Mouse (Mus musculus) ES-E14 (cell line): Measurements from ENCODE around the gene Olfr1475. TPM values are rescaled to one million over a fixed set of nuclear protein-coding genes. Genes with fewer than 3 reads are reported as not detected.

Experiments
- total RNA-seq: library from RNA; depleted of rRNA; stranded (reverse); fragments of 300-350 nt; gene quantifications from 2 replicates; pipeline ENCODE4 v1.2.3, GENCODE M21; 2012; rRNA removed

The Olfr1475 gene
- total RNA-seq, 1 experiment: not detected

Other genes starting within 250 kb of the Olfr1475 start
- gene Olfr1463, start 248.9 kb downstream of the Olfr1475 start, total RNA-seq: not detected in 2 replicates
- not detected in 2 replicates for gene Olfr1465, start 164.7 kb downstream of the Olfr1475 start, total RNA-seq
- gene Olfr1466, start 141.3 kb downstream of the Olfr1475 start, total RNA-seq: not detected in 2 replicates
- not detected in 2 replicates for gene Olfr1467, start 118.0 kb downstream of the Olfr1475 start, total RNA-seq
- gene Olfr1469, start 72.3 kb downstream of the Olfr1475 start, total RNA-seq: not detected in 2 replicates
- gene Olfr1471, start 36.8 kb downstream of the Olfr1475 start, total RNA-seq: not detected in 2 replicates
- gene Olfr1472, start 24.1 kb downstream of the Olfr1475 start, total RNA-seq: not detected in 2 replicates
- gene Olfr1474, start 10.6 kb downstream of the Olfr1475 start, total RNA-seq: not detected in 2 replicates
- gene Olfr1477, start 20.4 kb upstream of the Olfr1475 start, total RNA-seq: not detected in 2 replicates
- gene Olfr1480, start 47.7 kb upstream of the Olfr1475 start, total RNA-seq: not detected in 2 replicates
- gene Olfr1484, start 103.3 kb upstream of the Olfr1475 start, total RNA-seq: not detected in 2 replicates
- gene Olfr1487, start 137.2 kb upstream of the Olfr1475 start, total RNA-seq: not detected in 2 replicates
- not detected in 2 replicates for gene Olfr1489, start 151.4 kb upstream of the Olfr1475 start, total RNA-seq
- gene Olfr1490, start 170.9 kb upstream of the Olfr1475 start, total RNA-seq: not detected in 2 replicates
- gene Olfr1491, start 217.1 kb upstream of the Olfr1475 start, total RNA-seq: not detected in 2 replicates
- gene Olfr1493-ps1, start 243.1 kb upstream of the Olfr1475 start, total RNA-seq: not detected in 2 replicates